Mouse (Mus musculus) Patski (cell line): ENCODE data around the gene Prrg2. TPM values are rescaled to one million over a fixed set of nuclear protein-coding genes. Genes with fewer than 3 reads are reported as not detected.

Experiments used
- ATAC-seq: fragments of 100-300 bp; one replicate; pipeline ENCODE4 v1.8.0; 2021
- CTCF ChIA-PET: fragments of 350-600 bp; sonication (Branson Sonifier 250); formaldehyde crosslinking; loops from one replicate; lab custom pipeline; 2022; ENCODE audit warnings: inconsistent platforms; lab: Charles Lee
- POLR2A ChIA-PET: fragments of 350-600 bp; sonication (Branson Sonifier 250); formaldehyde crosslinking; loops from one replicate; lab custom pipeline; 2022; ENCODE audit warnings: antibody characterized with exemption, inconsistent platforms; lab: Charles Lee
- DNase-seq: peaks from one replicate; pipeline ENCODE4 v3.0.0-alpha.2; 2011; ENCODE audit warnings: low read depth, low spot score
- H3K27me3 ChIP-seq: fragments of 371-371 bp; one replicate; pipeline ENCODE4 v1.5.1; 2021
- CTCF ChIP-seq: fragments of 100-300 bp; IDR thresholded peaks from one replicate; pipeline ENCODE4 v1.5.1; 2021
- in situ Hi-C: fragments of 300-500 bp; cut with MboI; formaldehyde crosslinking; loops from 3 replicates; pipeline ENCODE4 v1.11.1; 2018; ENCODE audit warnings: low pct_unique_long_range_greater_than_20kb, mixed read lengths
- polyA plus RNA-seq: library from polyadenylated mRNA; unstranded; gene quantifications from one replicate; pipeline ENCODE4 v1.2.3, GENCODE M21; 2021

Prrg2 gene
- polyA plus RNA-seq, 1 experiment from 2014 or later, result 38.6 TPM

GRCm38 (mm10) chr7:45050945-45051600, 11.4 kb downstream of the Prrg2 start:
- POLR2A ChIA-PET, result interaction anchor here (1.1 kb wide), 2 partner anchors 24 to 55 kb away, joined by 3 read pairs; no protein-coding TSS in a partner anchor
- TF ChIP-seq CTCF, result no peak

GRCm38 (mm10) chr7:45048923-45049657, 13.4 kb downstream of the Prrg2 start:
- no peaks in the 10 kb centered on the region for H3K27me3 ChIP-seq
- TF ChIP-seq CTCF, result no peak
- ChIA-PET CTCF (no interaction called here), POLR2A (interaction anchor here (0.9 to 1.9 kb wide), 2 partner anchors 10 to 26 kb away, joined by 3 to 5 read pairs; no protein-coding TSS in a partner anchor)
- ATAC-seq, result no peak
- in situ Hi-C loops, result no loop called here
- no peak for DNase-seq

More at GRCm38 (mm10) chr7:45050945-45051600, 11.4 kb downstream of the Prrg2 start:
- CTCF ChIA-PET, result no interaction called here
- in situ Hi-C loops, result no loop called here
- H3K27me3 ChIP-seq, result no peaks in the 10 kb centered on the region
- no peak for DNase-seq
- ATAC-seq, result peak; percentile 36

GRCm38 (mm10) chr7:45048001-45048890, 14.2 kb downstream of the Prrg2 start:
- TF ChIP-seq CTCF, result no peak
- ATAC-seq, result no peak
- H3K27me3 ChIP-seq, result no peaks in the 10 kb centered on the region
- DNase-seq, result no peak
- ChIA-PET POLR2A (interaction anchor here (0.8 to 1.9 kb wide), 3 partner anchors 9 to 25 kb away, joined by 3 to 5 read pairs (median 3); no protein-coding TSS in a partner anchor), CTCF (no interaction called here)
- in situ Hi-C loops, result no loop called here

- POLR2A ChIA-PET, result interaction anchor here (0.8 to 1.9 kb wide), 2 partner anchors 8 to 17 kb away, joined by 3 to 5 read pairs; no protein-coding TSS in a partner anchor
- no peak for ATAC-seq
- no peaks in the 10 kb centered on the region for H3K27me3 ChIP-seq
- no peak for TF ChIP-seq CTCF
- CTCF ChIA-PET, result no interaction called here
- DNase-seq, result no peak
- in situ Hi-C loops, result no loop called here
Measured at GRCm38 (mm10) chr7:45047491-45047890, 15.0 kb downstream of the Prrg2 start.

GRCm38 (mm10) chr7:45046853-45047350, 15.6 kb downstream of the Prrg2 start:
- CTCF ChIA-PET, result no interaction called here
- no peak for TF ChIP-seq CTCF
- DNase-seq, result no peak
- H3K27me3 ChIP-seq, result no peaks in the 10 kb centered on the region
- no peak for ATAC-seq
- in situ Hi-C loops, result no loop called here
- POLR2A ChIA-PET, result interaction anchor here (1.9 kb wide), 1 partner anchor 7 kb away, joined by 5 read pairs; no protein-coding TSS in a partner anchor

GRCm38 (mm10) chr7:45045741-45046140, 16.7 kb downstream of the Prrg2 start:
- ATAC-seq (no peak), DNase-seq (no peak)
- no peak for TF ChIP-seq CTCF
- in situ Hi-C loops, result no loop called here
- POLR2A ChIA-PET, result no interaction called here
- CTCF ChIA-PET, result no interaction called here
- H3K27me3 ChIP-seq, result no peaks in the 10 kb centered on the region

- no peak for TF ChIP-seq CTCF
- DNase-seq (no peak), ATAC-seq (no peak)
- CTCF ChIA-PET, result interaction anchor here (1.5 kb wide), 1 partner anchor 24 kb away, joined by 3 read pairs; no protein-coding TSS in a partner anchor
- POLR2A ChIA-PET, result no interaction called here
- in situ Hi-C loops, result no loop called here
- H3K27me3 ChIP-seq, result no peaks in the 10 kb centered on the region
Measured at GRCm38 (mm10) chr7:45043307-45043706, 19.2 kb downstream of the Prrg2 start.

GRCm38 (mm10) chr7:45040851-45041250, 21.6 kb downstream of the Prrg2 start:
- H3K27me3 ChIP-seq, result no peaks in the 10 kb centered on the region
- ATAC-seq, result no peak
- in situ Hi-C loops, result no loop called here
- DNase-seq, result no peak
- ChIA-PET CTCF (interaction anchor here (1.0 kb wide), 1 partner anchor 10 kb away, joined by 4 read pairs; no protein-coding TSS in a partner anchor), POLR2A (no interaction called here)
- TF ChIP-seq CTCF, result no peak

GRCm38 (mm10) chr7:45038411-45038810, 24.1 kb downstream of the Prrg2 start:
- no peaks in the 10 kb centered on the region for H3K27me3 ChIP-seq
- TF ChIP-seq CTCF, result no peak
- CTCF ChIA-PET, result interaction anchor here (1.0 to 2.3 kb wide), 5 partner anchors 12 to 53 kb away, joined by 3 to 9 read pairs (median 5); no protein-coding TSS in a partner anchor
- in situ Hi-C loops, result no loop called here
- POLR2A ChIA-PET, result interaction anchor here (0.9 to 1.9 kb wide), 2 partner anchors 14 to 73 kb away, joined by 3 to 5 read pairs; partner anchors contain the start of gene Prr12
- DNase-seq (no peak), ATAC-seq (no peak)
